Mouse (Mus musculus): ENCODE data around the gene Fkbp5.
"Not testable (repeated sequence)": the region's sequence is repeated elsewhere in the genome, so short reads cannot be mapped to it uniquely, and the experiment has no call there.

Fkbp5 gene

GRCm38 (mm10) chr17:28452889-28453288 lies 64.4 kb downstream of the Fkbp5 start:
- no peak for DNase-seq

GRCm38 (mm10) chr17:28451914-28452313 lies 65.4 kb downstream of the Fkbp5 start:
- DNase-seq: no peak

- no peak for DNase-seq
Observed at GRCm38 (mm10) chr17:28451487-28451886, 65.8 kb downstream of the Fkbp5 start.

GRCm38 (mm10) chr17:28448225-28448624 lies 69.1 kb downstream of the Fkbp5 start:
- no peak for DNase-seq

- no peak for DNase-seq
Observed at GRCm38 (mm10) chr17:28447789-28448188, 69.5 kb downstream of the Fkbp5 start.

- no peak for DNase-seq
Observed at GRCm38 (mm10) chr17:28446820-28447168, 70.5 kb downstream of the Fkbp5 start.

- no peak for DNase-seq
Observed at GRCm38 (mm10) chr17:28445886-28446819, 71.2 kb downstream of the Fkbp5 start.

- DNase-seq: no peak
Observed at GRCm38 (mm10) chr17:28442661-28443060, 74.7 kb downstream of the Fkbp5 start.

- no peak for DNase-seq
Observed at GRCm38 (mm10) chr17:28438342-28439115, 78.8 kb downstream of the Fkbp5 start.

- no peak for DNase-seq
Observed at GRCm38 (mm10) chr17:28437938-28438337, 79.4 kb downstream of the Fkbp5 start.

- no peak for DNase-seq
Observed at GRCm38 (mm10) chr17:28434921-28435485, 82.3 kb downstream of the Fkbp5 start.

- DNase-seq: no peak
Observed at GRCm38 (mm10) chr17:28433029-28433428, 84.3 kb downstream of the Fkbp5 start.

GRCm38 (mm10) chr17:28431931-28432335 lies 85.4 kb downstream of the Fkbp5 start:
- DNase-seq: no peak

- no peak for DNase-seq
Observed at GRCm38 (mm10) chr17:28431038-28431437, 86.3 kb downstream of the Fkbp5 start.

GRCm38 (mm10) chr17:28428474-28429258 lies 88.7 kb downstream of the Fkbp5 start:
- no peak for DNase-seq

GRCm38 (mm10) chr17:28427666-28428065 lies 89.7 kb downstream of the Fkbp5 start:
- DNase-seq: no peak

GRCm38 (mm10) chr17:28424373-28424772 lies 93.0 kb downstream of the Fkbp5 start:
- no peak for DNase-seq

GRCm38 (mm10) chr17:28421071-28421470 lies 96.3 kb downstream of the Fkbp5 start:
- DNase-seq: no peak

- no peak for DNase-seq
Observed at GRCm38 (mm10) chr17:28420229-28421051, 96.9 kb downstream of the Fkbp5 start.

- no peak for DNase-seq
Observed at GRCm38 (mm10) chr17:28419636-28420035, 97.7 kb downstream of the Fkbp5 start.

- peak in 1 of 2 experiments; percentile 8 for DNase-seq
Observed at GRCm38 (mm10) chr17:28418954-28419353, 98.4 kb downstream of the Fkbp5 start.

GRCm38 (mm10) chr17:28418481-28418880 lies 98.8 kb downstream of the Fkbp5 start:
- not testable (repeated sequence) for DNase-seq
